Mouse (Mus musculus) kidney, embryonic 16.5 days (tissue): Measurements from ENCODE around the gene Htt. TPM values are rescaled to one million over a fixed set of nuclear protein-coding genes. Genes with fewer than 3 reads are reported as not detected.
"Not testable (repeated sequence)": the region's sequence is repeated elsewhere in the genome, so short reads cannot be mapped to it uniquely, and the experiment has no call there.

ENCODE experiments used
- ATAC-seq: fragments of 200-750 bp; cut with Nextera tagmentation; 2 replicates; pipeline ENCODE4 v1.8.0; 2017; ENCODE audit warnings: moderate TSS enrichment; ENCODE audit not compliant: low FRiP score, low TSS enrichment
- H3K27ac ChIP-seq: fragments of 300-500 bp; sonication (generic); 2 replicates; pipeline ENCODE4 v1.5.1; 2014; ENCODE audit warnings: low read length
- H3K27me3 ChIP-seq: fragments of 300-500 bp; sonication (generic); 2 replicates; pipeline ENCODE4 v1.6.1; 2014; ENCODE audit warnings: low read length, control low read depth, mixed read lengths; ENCODE audit not compliant: insufficient read depth
- H3K36me3 ChIP-seq: fragments of 300-500 bp; sonication (generic); 2 replicates; pipeline ENCODE4 v1.6.1; 2014; ENCODE audit warnings: low read length, control low read depth, mixed read lengths; ENCODE audit not compliant: insufficient read depth
- H3K4me1 ChIP-seq: fragments of 300-500 bp; sonication (generic); 2 replicates; pipeline ENCODE4 v1.6.1; 2014; ENCODE audit warnings: low read length, control low read depth, mixed read lengths; ENCODE audit not compliant: insufficient read depth
- H3K4me2 ChIP-seq: fragments of 300-500 bp; sonication (generic); replicated peaks from 2 replicates; pipeline ENCODE4 v1.6.1; 2014; ENCODE audit warnings: low read depth, low read length
- H3K4me3 ChIP-seq: fragments of 300-500 bp; sonication (generic); 2 replicates; pipeline ENCODE4 v1.5.1; 2014; ENCODE audit warnings: mild to moderate bottlenecking, low read length
- H3K9ac ChIP-seq: fragments of 300-500 bp; sonication (generic); replicated peaks from 2 replicates; pipeline ENCODE4 v1.6.1; 2014; ENCODE audit warnings: low read length
- H3K9me3 ChIP-seq: fragments of 300-500 bp; sonication (generic); 2 replicates; pipeline ENCODE4 v1.6.1; 2016; ENCODE audit warnings: low read length, control low read depth
- WGBS: fragments of 180-500 bp; shearing (Covaris S2); extraction: QIAGEN DNeasy Blood & Tissue Kit; methylation state at CpG from one replicate; pipeline ENCODE4 v1.1.7; 2014; 5-methylcytosine and 5-hydroxymethylcytosine counted together
- polyA plus RNA-seq: library from polyadenylated mRNA; unstranded; fragments of >200 nt; fragmentation: Nextera tagmentation; extraction: Ambion mirVana; gene quantifications from 2 replicates; pipeline ENCODE4 v1.2.1, GENCODE M21; 2015

Gene Htt
- polyA plus RNA-seq, 1 experiment from 2014 or later: 11.1 TPM

DNA sequence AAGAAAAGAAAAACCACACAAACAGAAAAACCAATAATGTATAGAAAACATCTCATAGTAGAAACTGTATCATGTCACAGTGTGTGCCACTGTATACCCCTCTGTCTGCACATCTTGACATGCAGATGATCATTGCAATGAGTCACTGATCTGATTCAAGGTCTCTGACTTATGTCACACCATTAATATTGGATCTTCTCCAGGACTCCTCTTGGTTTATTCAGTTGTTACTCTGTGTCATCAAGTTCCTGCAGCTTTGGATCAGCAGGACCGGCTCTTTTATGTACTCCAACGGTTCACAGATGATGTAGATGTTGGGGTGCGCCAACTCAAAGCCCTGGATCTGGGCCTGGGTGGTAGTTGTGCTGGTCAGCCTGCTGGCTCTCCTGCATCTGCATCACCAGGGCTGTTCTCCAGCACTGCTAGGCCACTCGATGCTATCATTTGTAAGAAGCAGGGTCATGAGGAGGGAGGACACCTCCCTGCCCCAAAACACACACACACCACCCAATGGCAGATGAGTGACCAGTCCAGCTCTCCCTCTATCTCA is 11.2 kb downstream of the Htt start:
- Histone ChIP-seq H3K36me3 (no peaks in the 10 kb centered on the region), H3K9ac (no peak overlapping the region), H3K27ac (no peak overlapping the region), H3K27me3 (no peaks in the 10 kb centered on the region), H3K4me3 (no peak overlapping the region), H3K4me1 (0 out of 2 replicates have a peak, but pooled peaks cover 3% of the 10 kb centered on the region), H3K9me3 (no peaks in the 10 kb centered on the region), H3K4me2 (no peak overlapping the region)
- WGBS: 89% methylated on average over 4 of the region's 4 CpGs
- no peak for ATAC-seq

DNA sequence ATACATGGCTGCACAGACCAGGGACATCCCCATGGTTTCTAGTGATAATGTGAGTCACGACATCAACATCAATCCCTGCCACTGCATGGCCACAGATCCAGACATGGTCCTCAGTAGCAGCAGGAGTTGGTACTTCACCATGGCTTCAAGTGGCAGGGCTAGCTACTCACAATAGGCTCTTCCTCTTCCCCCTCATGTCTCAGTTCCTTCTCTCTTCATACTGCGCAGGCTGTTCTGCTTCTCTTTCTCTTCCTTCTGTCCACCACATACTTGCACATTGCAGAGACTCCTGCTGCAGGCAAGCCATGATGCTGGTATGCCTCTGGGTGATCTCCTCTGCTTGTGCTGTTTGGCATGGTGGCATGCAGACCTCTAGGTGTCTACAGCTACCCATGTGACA is 11.9 kb downstream of the Htt start:
- Histone ChIP-seq H3K4me1 (0 out of 2 replicates have a peak, but pooled peaks cover 3% of the 10 kb centered on the region), H3K27ac (no peak overlapping the region), H3K4me3 (no peak overlapping the region), H3K27me3 (no peaks in the 10 kb centered on the region), H3K9me3 (no peaks in the 10 kb centered on the region), H3K9ac (no peak overlapping the region), H3K4me2 (no peak overlapping the region), H3K36me3 (no peaks in the 10 kb centered on the region)
- no peak for ATAC-seq
- 96% methylated on average over 2 of the region's 2 CpGs for WGBS

- no peak overlapping the region for H3K9ac ChIP-seq
- 88% methylated on average over 3 of the region's 3 CpGs for WGBS
Observed at GRCm38 (mm10) chr5:34785027-34785426, 23.5 kb downstream of the Htt start.

DNA sequence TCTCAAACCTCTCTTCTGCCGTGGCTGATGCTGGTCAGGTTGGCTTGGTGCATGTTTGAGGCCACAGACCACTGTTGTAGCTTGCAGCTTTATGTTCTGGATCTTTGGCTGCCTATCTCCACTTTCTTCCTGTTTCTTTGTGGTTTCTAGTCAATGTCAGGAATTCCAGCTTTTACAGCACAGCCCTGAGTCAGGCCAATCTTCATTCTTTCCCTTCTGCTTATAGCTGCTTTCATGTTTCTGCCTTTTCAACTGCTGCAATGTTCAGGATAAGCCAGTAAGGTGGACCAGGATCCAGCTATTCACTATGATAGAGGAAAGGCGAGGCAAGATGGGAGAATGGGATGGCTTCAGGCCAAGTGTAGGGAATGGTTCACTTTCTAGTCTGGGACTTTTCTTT is 29.6 kb downstream of the Htt start:
- WGBS: 91% methylated on average over 2 of the region's 2 CpGs
- peaks cover 19% of the 10 kb centered on the region; the same call in 1 of the 2 replicates for H3K36me3 ChIP-seq
- H3K4me1 ChIP-seq: no peaks in the 10 kb centered on the region
- no peak overlapping the region for H3K27ac ChIP-seq
- H3K27me3 ChIP-seq: no peaks in the 10 kb centered on the region
- H3K9me3 ChIP-seq: no peaks in the 10 kb centered on the region
- H3K4me3 ChIP-seq: no peak overlapping the region
- no peak overlapping the region for H3K9ac ChIP-seq
- H3K4me2 ChIP-seq: no peak overlapping the region
- no peak for ATAC-seq

More at GRCm38 (mm10) chr5:34785027-34785426, 23.5 kb downstream of the Htt start:
- Histone ChIP-seq H3K27me3 (no peaks in the 10 kb centered on the region), H3K4me1 (0 out of 2 replicates have a peak, but pooled peaks cover under 1% of the 10 kb centered on the region), H3K27ac (no peak overlapping the region), H3K9me3 (no peaks in the 10 kb centered on the region), H3K4me2 (no peak overlapping the region), H3K36me3 (no peaks in the 10 kb centered on the region), H3K4me3 (no peak overlapping the region)
- ATAC-seq: no peak

GRCm38 (mm10) chr5:34800292-34800953 is 38.9 kb downstream of the Htt start:
- no peaks in the 10 kb centered on the region for H3K9me3 ChIP-seq
- 90% methylated on average over 5 of the region's 5 CpGs for WGBS
- no peak overlapping the region for H3K4me2 ChIP-seq
- ATAC-seq: no peak
- no peak overlapping the region for H3K9ac ChIP-seq
- H3K4me1 ChIP-seq: no peaks in the 10 kb centered on the region
- no peak overlapping the region for H3K27ac ChIP-seq
- peaks cover 26% of the 10 kb centered on the region for H3K36me3 ChIP-seq
- H3K27me3 ChIP-seq: no peaks in the 10 kb centered on the region
- H3K4me3 ChIP-seq: no peak overlapping the region

GRCm38 (mm10) chr5:34806038-34806437 is 44.5 kb downstream of the Htt start:
- Histone ChIP-seq H3K27me3 (no peaks in the 10 kb centered on the region), H3K9ac (no peak overlapping the region), H3K9me3 (no peaks in the 10 kb centered on the region), H3K27ac (no peak overlapping the region), H3K4me2 (no peak overlapping the region), H3K4me1 (no peaks in the 10 kb centered on the region), H3K36me3 (peaks cover 27% of the 10 kb centered on the region), H3K4me3 (no peak overlapping the region)
- no peak for ATAC-seq
- WGBS: 97% methylated on average over 1 of the region's 1 CpGs

DNA sequence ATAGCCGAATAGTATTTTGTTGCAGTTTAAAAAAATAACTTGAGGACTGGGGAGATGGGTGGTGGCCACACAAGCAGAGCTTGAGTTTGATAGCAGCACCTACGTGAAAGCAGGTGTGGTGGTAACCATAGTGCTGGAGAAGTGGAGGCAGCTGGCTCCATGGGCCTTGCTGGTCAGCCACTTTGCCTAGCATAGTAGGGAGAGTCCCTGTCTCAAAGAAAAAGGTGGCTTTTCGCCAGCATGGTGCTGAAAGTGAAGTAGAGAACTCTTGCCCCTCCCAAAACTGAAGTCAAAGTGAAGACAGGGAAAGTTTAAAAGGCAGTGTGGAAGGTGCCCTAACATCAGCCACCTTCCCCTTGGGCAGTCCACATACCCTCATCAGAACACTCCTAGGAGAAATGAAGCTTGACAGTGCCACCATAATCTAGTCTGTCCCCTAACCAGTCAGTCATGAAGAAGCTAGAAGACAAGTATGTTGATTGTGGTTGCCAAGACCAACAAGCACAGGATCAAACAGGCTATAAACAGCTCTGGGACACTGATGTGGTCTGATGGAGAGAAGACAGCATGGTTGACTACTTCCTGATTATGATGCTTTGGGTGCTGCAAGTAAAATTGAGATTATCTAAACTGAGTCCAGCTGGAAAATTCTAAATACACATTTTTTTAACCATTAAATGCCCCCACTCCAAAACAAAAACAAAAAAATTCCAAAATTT is 61.0 kb downstream of the Htt start:
- H3K4me1 ChIP-seq: no peaks in the 10 kb centered on the region
- no peaks in the 10 kb centered on the region for H3K9me3 ChIP-seq
- H3K4me2 ChIP-seq: no peak overlapping the region
- H3K36me3 ChIP-seq: peaks cover 36% of the 10 kb centered on the region
- H3K9ac ChIP-seq: no peak overlapping the region
- H3K27me3 ChIP-seq: no peaks in the 10 kb centered on the region
- no peak overlapping the region for H3K4me3 ChIP-seq
- ATAC-seq: no peak
- no peak overlapping the region for H3K27ac ChIP-seq
- WGBS: 90% methylated on average over 3 of the region's 3 CpGs

DNA sequence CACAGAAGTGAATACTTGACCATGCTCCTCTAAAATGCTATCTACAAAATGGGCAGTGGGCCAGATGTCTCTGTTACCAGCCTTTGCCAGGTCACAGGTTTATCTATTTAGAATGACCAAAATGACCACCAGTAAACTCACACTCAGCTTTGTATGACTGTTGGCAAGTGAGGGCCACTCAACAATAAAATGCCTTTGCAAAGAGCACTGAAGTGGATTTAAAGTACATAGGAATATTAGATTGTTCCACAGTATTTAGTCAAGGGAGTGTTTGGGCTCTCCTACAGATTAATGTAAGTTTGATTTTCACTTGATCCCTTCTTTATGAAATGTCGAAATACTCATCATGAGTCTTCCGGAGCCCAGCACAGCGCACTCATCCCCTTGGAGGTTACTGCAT is 92.5 kb downstream of the Htt start:
- Histone ChIP-seq H3K4me3 (no peak overlapping the region), H3K9me3 (no peaks in the 10 kb centered on the region), H3K4me1 (no peaks in the 10 kb centered on the region), H3K4me2 (no peak overlapping the region), H3K27me3 (no peaks in the 10 kb centered on the region), H3K27ac (no peak overlapping the region), H3K9ac (no peak overlapping the region), H3K36me3 (peaks cover 26% of the 10 kb centered on the region)
- 95% methylated on average over 3 of the region's 3 CpGs for WGBS
- ATAC-seq: no peak

- Histone ChIP-seq H3K4me1 (no peaks in the 10 kb centered on the region), H3K4me2 (no peak overlapping the region), H3K9me3 (no peaks in the 10 kb centered on the region), H3K4me3 (no peak overlapping the region), H3K9ac (no peak overlapping the region), H3K36me3 (peaks cover 37% of the 10 kb centered on the region), H3K27ac (no peak overlapping the region), H3K27me3 (no peaks in the 10 kb centered on the region)
- no peak for ATAC-seq
- 97% methylated on average over 5 of the region's 5 CpGs for WGBS
Observed at GRCm38 (mm10) chr5:34865367-34865766, 103.8 kb downstream of the Htt start.

DNA sequence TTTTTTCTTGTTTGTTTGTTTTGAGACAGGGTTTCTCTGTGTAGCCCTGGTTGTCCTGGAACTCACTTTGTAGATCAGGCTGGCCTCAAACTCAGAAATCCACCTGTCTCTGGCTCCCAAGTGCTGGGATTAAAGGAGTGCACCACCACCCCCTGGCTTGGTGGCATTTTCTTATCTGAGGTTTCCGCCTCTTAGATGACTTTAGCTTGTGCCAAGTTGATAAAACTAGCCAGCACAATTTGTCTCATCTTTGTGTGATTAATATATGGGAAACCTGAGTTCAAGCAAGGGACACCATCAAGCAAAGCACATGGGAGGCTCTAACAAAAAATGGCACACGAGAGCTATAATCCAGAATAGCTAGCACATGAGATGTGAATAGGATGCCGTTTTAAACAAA is 118.8 kb downstream of the Htt start:
- not testable (repeated sequence) for H3K9ac ChIP-seq, H3K4me2 ChIP-seq, H3K4me1 ChIP-seq, H3K27me3 ChIP-seq, ATAC-seq, H3K27ac ChIP-seq, H3K9me3 ChIP-seq, H3K4me3 ChIP-seq
- WGBS: 93% methylated on average over 3 of the region's 3 CpGs
- peaks cover 45% of the 10 kb centered on the region for H3K36me3 ChIP-seq
